Mouse (Mus musculus) midbrain, postnatal 0 days (tissue): ENCODE results near the gene Gm10037. TPM values are rescaled to one million over a fixed set of nuclear protein-coding genes. Genes with fewer than 3 reads are reported as not detected.
"Not testable (repeated sequence)": the region's sequence is repeated elsewhere in the genome, so short reads cannot be mapped to it uniquely, and the experiment has no call there.

Experiments used
- ATAC-seq: fragments of 200-750 bp; cut with Nextera tagmentation; 2 replicates; pipeline ENCODE4 v1.8.0; 2017; ENCODE audit warnings: moderate number of reproducible peaks, mild to moderate bottlenecking, moderate TSS enrichment, moderate library complexity; ENCODE audit not compliant: low FRiP score
- DNase-seq: peaks from one replicate; pipeline ENCODE4 v3.0.0-alpha.2; 2015; ENCODE audit warnings: low spot score
- H3K27ac ChIP-seq: fragments of 300-500 bp; sonication (generic); 2 replicates; pipeline ENCODE4 v1.5.1; 2014; ENCODE audit warnings: low read depth, mild to moderate bottlenecking, low read length, mixed read lengths
- H3K27me3 ChIP-seq: fragments of 300-500 bp; sonication (generic); 2 replicates; pipeline ENCODE4 v1.6.1; 2014; ENCODE audit warnings: low read length, control low read depth, mixed read lengths; ENCODE audit not compliant: insufficient read depth
- H3K36me3 ChIP-seq: fragments of 300-500 bp; sonication (generic); 2 replicates; pipeline ENCODE4 v1.6.1; 2014; ENCODE audit warnings: low read length, control low read depth, mixed read lengths; ENCODE audit not compliant: insufficient read depth
- H3K4me1 ChIP-seq: fragments of 300-500 bp; sonication (generic); 2 replicates; pipeline ENCODE4 v1.6.1; 2014; ENCODE audit warnings: mild to moderate bottlenecking, control low read depth, antibody characterized with exemption, low read length, mixed read lengths; ENCODE audit not compliant: insufficient read depth
- H3K4me2 ChIP-seq: fragments of 300-500 bp; sonication (generic); 2 replicates; pipeline ENCODE4 v1.6.1; 2014; ENCODE audit warnings: low read depth, mild to moderate bottlenecking, low read length, mixed read lengths; ENCODE audit not compliant: poor library complexity, severe bottlenecking
- H3K4me3 ChIP-seq: fragments of 300-500 bp; sonication (generic); 2 replicates; pipeline ENCODE4 v1.5.1; 2014; ENCODE audit warnings: low read depth, mild to moderate bottlenecking, low read length, moderate library complexity
- H3K9ac ChIP-seq: fragments of 300-500 bp; sonication (generic); replicated peaks from 2 replicates; pipeline ENCODE4 v1.6.1; 2014; ENCODE audit warnings: mild to moderate bottlenecking, low read length, moderate library complexity, mixed read lengths; ENCODE audit not compliant: poor library complexity, severe bottlenecking
- H3K9me3 ChIP-seq: fragments of 300-500 bp; sonication (generic); 2 replicates; pipeline ENCODE4 v1.6.1; 2016; ENCODE audit warnings: low read length, control low read depth
- CTCF ChIP-seq: IDR thresholded peaks from 2 replicates; pipeline ENCODE4 v1.5.1; 2016; ENCODE audit warnings: antibody characterized with exemption, mild to moderate bottlenecking
- WGBS: fragments of 180-500 bp; shearing (Covaris S2); extraction: QIAGEN DNeasy Blood & Tissue Kit; methylation state at CpG from one replicate; pipeline ENCODE4 v1.1.7; 2014; 5-methylcytosine and 5-hydroxymethylcytosine counted together
- polyA plus RNA-seq: library from polyadenylated mRNA; unstranded; fragments of >200 nt; fragmentation: Nextera tagmentation; extraction: Ambion mirVana; gene quantifications from 2 replicates; pipeline ENCODE4 v1.2.1, GENCODE M21; 2015
- total RNA-seq: library from RNA; depleted of rRNA; stranded (reverse); fragments of >200 nt; gene quantifications from 2 replicates; pipeline ENCODE4 v1.2.3, GENCODE M21; 2014; rRNA removed

Gm10037 gene
- total RNA-seq: 1.2 and 2.9 TPM in 2 replicates
- polyA plus RNA-seq: 5.2 and 5.5 TPM in 2 replicates

- no peaks in the 10 kb centered on the region for H3K9me3 ChIP-seq
- ATAC-seq: peak; percentile 79
- H3K27me3 ChIP-seq: no peaks in the 10 kb centered on the region
- no peak for TF ChIP-seq CTCF
- DNase-seq: peak; percentile 87
- H3K4me1 ChIP-seq: no peaks in the 10 kb centered on the region
- H3K4me3 ChIP-seq: peak within 1 kb of the TSS; percentile 41
- 2% methylated on average over 14 of the region's 14 CpGs for WGBS
- H3K9ac ChIP-seq: peak within 1 kb of the TSS; percentile 60
- peaks cover 7% of the 10 kb centered on the region; the same call in 1 of the 2 replicates for H3K36me3 ChIP-seq
- H3K27ac ChIP-seq: peak within 1 kb of the TSS; percentile 44; the same call in 1 of the 2 replicates
- H3K4me2 ChIP-seq: peak within 1 kb of the TSS; percentile 55
Measured at GRCm38 (mm10) chr13:67830911-67831336, at the start of gene Gm10037. Gene Gm10037, plus strand, starts transcription at chr13:67831106.

- no peak overlapping the region for H3K4me3 ChIP-seq
- WGBS: 91% methylated on average over 10 of the region's 10 CpGs
- H3K27ac ChIP-seq: no peak overlapping the region
- H3K9me3 ChIP-seq: no peaks in the 10 kb centered on the region
- DNase-seq (no peak), ATAC-seq (no peak)
- no peaks in the 10 kb centered on the region for H3K27me3 ChIP-seq
- H3K4me1 ChIP-seq: no peaks in the 10 kb centered on the region
- TF ChIP-seq CTCF: no peak
- H3K9ac ChIP-seq: no peak overlapping the region
- peaks cover 4% of the 10 kb centered on the region; the same call in 1 of the 2 replicates for H3K36me3 ChIP-seq
- H3K4me2 ChIP-seq: no peak overlapping the region
Measured at GRCm38 (mm10) chr13:67791921-67792455, 38.9 kb upstream of the Gm10037 start.

GRCm38 (mm10) chr13:67798618-67799017 is 32.3 kb upstream of the Gm10037 start:
- H3K4me1 ChIP-seq: no peaks in the 10 kb centered on the region
- H3K27ac ChIP-seq: no peak overlapping the region
- H3K9ac ChIP-seq: no peak overlapping the region
- no peak overlapping the region for H3K4me3 ChIP-seq
- TF ChIP-seq CTCF: no peak
- no peak for ATAC-seq
- no peak overlapping the region for H3K4me2 ChIP-seq
- H3K36me3 ChIP-seq: no peaks in the 10 kb centered on the region
- no peaks in the 10 kb centered on the region for H3K9me3 ChIP-seq
- H3K27me3 ChIP-seq: no peaks in the 10 kb centered on the region
- DNase-seq: no peak
- WGBS: 67% methylated on average over 3 of the region's 3 CpGs

DNA sequence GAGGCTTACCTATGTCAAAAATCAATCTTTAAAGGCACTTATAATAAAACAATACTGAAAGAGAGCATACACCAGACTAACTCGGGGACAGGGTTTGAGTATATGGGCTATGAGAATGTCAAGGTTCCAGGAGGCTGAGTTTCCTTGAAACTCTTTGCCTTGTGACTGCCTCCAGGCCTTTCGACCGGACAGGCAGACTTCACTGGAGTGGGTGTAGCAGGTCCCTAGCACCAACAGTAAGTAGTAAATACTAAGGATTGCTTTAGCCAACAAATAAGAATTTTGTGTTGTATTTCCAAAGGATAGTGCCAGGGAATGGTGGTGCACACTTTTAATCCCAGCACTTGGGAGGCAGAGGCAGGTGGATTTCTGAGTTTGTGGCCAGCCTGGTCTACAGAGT is 31.8 kb upstream of the Gm10037 start:
- WGBS: 89% methylated on average over 3 of the region's 3 CpGs
- H3K36me3 ChIP-seq, H3K27me3 ChIP-seq, H3K27ac ChIP-seq, DNase-seq, H3K4me3 ChIP-seq, H3K4me2 ChIP-seq, H3K9ac ChIP-seq, ATAC-seq, H3K9me3 ChIP-seq, H3K4me1 ChIP-seq: not testable (repeated sequence)

DNA sequence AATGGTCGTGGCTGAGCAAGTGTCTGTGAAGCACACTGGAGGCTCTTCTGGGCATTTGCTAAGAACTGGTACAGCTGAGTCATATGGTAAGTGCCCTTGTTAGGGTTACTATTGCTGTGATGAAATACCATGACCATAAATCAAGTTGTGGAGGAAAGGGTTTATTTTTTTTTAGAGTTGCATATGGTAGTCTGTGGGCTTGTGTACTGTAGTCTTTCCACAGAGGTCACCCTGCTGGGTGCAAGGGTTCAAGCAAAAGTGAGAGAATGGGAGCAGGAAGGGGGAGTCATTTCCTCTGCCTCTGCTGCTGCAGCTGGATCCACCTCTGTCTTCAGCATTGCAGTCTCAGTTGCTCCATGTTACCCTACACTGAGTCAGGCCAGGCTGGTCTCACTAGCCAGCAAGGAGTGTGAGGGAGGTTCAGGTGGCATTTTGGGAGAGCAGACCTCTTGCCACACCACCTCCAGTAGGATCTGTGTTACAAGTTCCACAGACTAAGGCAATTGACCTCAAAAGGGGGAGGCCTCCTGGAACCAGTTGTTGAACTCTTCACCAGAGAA is 19.2 kb upstream of the Gm10037 start:
- no peak for TF ChIP-seq CTCF
- H3K27ac ChIP-seq: no peak overlapping the region
- no peak for DNase-seq
- no peak overlapping the region for H3K4me2 ChIP-seq
- ATAC-seq: no peak
- 63% methylated on average over 1 of the region's 1 CpGs for WGBS
- no peaks in the 10 kb centered on the region for H3K4me1 ChIP-seq
- H3K27me3 ChIP-seq: no peaks in the 10 kb centered on the region
- no peaks in the 10 kb centered on the region for H3K9me3 ChIP-seq
- H3K9ac ChIP-seq: no peak overlapping the region
- no peak overlapping the region for H3K4me3 ChIP-seq
- H3K36me3 ChIP-seq: no peaks in the 10 kb centered on the region

GRCm38 (mm10) chr13:67812961-67813709 is 17.8 kb upstream of the Gm10037 start:
- no peak for ATAC-seq
- no peak for TF ChIP-seq CTCF
- H3K9ac ChIP-seq: no peak overlapping the region

More at GRCm38 (mm10) chr13:67812961-67813709, 17.8 kb upstream of the Gm10037 start:
- Histone ChIP-seq H3K27me3 (no peaks in the 10 kb centered on the region), H3K4me3 (peak overlapping the region; percentile 82), H3K9me3 (no peaks in the 10 kb centered on the region), H3K4me2 (peak overlapping the region; percentile 64; the same call in 1 of the 2 replicates), H3K36me3 (no peaks in the 10 kb centered on the region), H3K4me1 (no peaks in the 10 kb centered on the region), H3K27ac (no peak overlapping the region)
- DNase-seq: no peak
- WGBS: 79% methylated on average over 8 of the region's 8 CpGs
